Mouse (Mus musculus) cortical plate, adult 2 months (tissue): Measurements from ENCODE around the gene Eno2. TPM values are rescaled to one million over a fixed set of nuclear protein-coding genes. Genes with fewer than 3 reads are reported as not detected.

Source experiments
- H3K27ac ChIP-seq: fragments of 200-500 bp; 2 replicates; pipeline ENCODE4 v1.5.1; 2012; ENCODE audit warnings: low read length, control low read depth, inconsistent platforms; ENCODE audit not compliant: insufficient read depth
- H3K4me1 ChIP-seq: fragments of 200-500 bp; 2 replicates; pipeline ENCODE4 v1.6.1; 2011; ENCODE audit warnings: low read length; ENCODE audit not compliant: control insufficient read depth, insufficient read depth
- H3K4me3 ChIP-seq: fragments of 200-500 bp; 2 replicates; pipeline ENCODE4 v1.5.1; 2011; ENCODE audit warnings: mild to moderate bottlenecking, low read length, control low read depth; ENCODE audit not compliant: insufficient read depth
- CTCF ChIP-seq: fragments of 200-500 bp; IDR thresholded peaks from 2 replicates; pipeline ENCODE4 v1.5.1; 2011; ENCODE audit warnings: mild to moderate bottlenecking, control low read depth, low read length; ENCODE audit not compliant: insufficient read depth; ENCODE audit errors: extremely low read depth
- POLR2A ChIP-seq: fragments of 200-500 bp; IDR thresholded peaks from 2 replicates; pipeline ENCODE4 v1.6.1; 2011; ENCODE audit warnings: mild to moderate bottlenecking, low read length, control low read depth; ENCODE audit not compliant: insufficient read depth; ENCODE audit errors: extremely low read depth
- polyA plus RNA-seq: library from polyadenylated mRNA; depleted of rRNA; stranded (reverse); fragments of >200 nt; gene quantifications from 2 replicates; pipeline ENCODE4 v1.2.3, GENCODE M21; 2012

Eno2 gene
- polyA plus RNA-seq, 1 experiment = 741 TPM

DNA sequence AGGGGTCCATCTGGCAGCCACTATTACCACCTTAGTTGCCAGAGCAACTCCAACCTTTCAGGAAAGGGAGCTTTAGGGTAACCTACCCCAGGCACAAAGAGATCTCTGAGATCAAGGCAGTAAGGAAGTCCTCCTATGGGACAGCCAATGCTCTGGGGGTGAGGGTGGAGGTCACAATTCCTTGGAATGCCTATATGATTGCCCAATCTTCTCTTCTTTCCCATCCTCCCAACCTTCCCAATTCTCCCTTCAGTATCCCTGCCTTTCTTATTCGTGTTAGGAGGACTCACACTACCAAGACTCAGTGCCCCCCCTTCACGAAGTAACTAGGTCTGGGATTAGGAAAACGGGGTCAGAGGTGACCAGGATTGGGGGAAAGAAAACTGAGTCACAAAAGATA, 14.2 kb downstream of the Eno2 start:
- peak overlapping the region; percentile 85 for H3K4me3 ChIP-seq

DNA sequence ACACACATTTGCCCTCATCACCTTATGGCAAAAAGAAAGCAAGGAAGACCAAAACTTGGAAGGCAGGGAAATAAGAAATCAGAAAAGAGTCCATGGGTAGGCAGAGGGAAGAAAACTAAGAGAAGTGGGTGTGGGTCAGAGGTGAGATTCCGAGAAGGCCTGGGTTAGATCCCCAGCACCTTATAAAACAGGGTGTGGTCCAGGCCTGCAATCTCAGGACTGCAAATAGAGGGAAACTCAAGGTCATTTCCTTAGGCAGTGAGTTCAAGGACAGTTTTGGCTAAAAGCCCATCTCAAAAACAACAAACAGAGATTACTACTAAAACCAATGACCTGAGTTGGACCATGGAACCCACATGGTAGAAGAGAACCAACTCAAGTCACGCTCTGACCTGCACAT, 15.6 kb downstream of the Eno2 start:
- Histone ChIP-seq H3K4me3 (no peak overlapping the region), H3K4me1 (peaks cover 6% of the 10 kb centered on the region), H3K27ac (no peak overlapping the region)
- TF ChIP-seq CTCF (no peak), POLR2A (no peak)

More for the DNA sequence above, 14.2 kb downstream of the Eno2 start:
- H3K27ac ChIP-seq = peak overlapping the region; percentile 49
- TF ChIP-seq POLR2A = no peak
- TF ChIP-seq CTCF = no peak
- peaks cover 6% of the 10 kb centered on the region for H3K4me1 ChIP-seq

DNA sequence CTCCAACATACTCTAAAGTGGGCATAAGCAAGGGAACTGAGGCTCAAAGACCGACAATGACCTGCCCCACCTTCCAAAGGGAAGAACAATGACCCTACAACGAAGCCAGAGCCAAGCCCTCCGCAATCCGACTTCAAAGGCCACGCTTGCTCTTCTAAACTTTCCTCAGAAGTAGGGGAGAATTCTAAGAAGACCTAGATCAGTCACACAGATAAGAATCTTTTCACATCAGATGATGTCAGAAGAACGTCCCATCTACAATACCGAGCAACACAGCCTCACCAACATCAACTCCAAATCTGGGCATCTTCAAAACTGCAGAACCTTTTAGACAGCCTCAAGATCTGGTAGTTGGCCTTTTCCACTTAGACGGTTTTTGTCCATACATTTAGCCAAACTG, 19.1 kb downstream of the Eno2 start:
- Histone ChIP-seq H3K4me1 (peaks cover 4% of the 10 kb centered on the region), H3K4me3 (no peak overlapping the region), H3K27ac (no peak overlapping the region)
- no peak for TF ChIP-seq CTCF
- TF ChIP-seq POLR2A = no peak

DNA sequence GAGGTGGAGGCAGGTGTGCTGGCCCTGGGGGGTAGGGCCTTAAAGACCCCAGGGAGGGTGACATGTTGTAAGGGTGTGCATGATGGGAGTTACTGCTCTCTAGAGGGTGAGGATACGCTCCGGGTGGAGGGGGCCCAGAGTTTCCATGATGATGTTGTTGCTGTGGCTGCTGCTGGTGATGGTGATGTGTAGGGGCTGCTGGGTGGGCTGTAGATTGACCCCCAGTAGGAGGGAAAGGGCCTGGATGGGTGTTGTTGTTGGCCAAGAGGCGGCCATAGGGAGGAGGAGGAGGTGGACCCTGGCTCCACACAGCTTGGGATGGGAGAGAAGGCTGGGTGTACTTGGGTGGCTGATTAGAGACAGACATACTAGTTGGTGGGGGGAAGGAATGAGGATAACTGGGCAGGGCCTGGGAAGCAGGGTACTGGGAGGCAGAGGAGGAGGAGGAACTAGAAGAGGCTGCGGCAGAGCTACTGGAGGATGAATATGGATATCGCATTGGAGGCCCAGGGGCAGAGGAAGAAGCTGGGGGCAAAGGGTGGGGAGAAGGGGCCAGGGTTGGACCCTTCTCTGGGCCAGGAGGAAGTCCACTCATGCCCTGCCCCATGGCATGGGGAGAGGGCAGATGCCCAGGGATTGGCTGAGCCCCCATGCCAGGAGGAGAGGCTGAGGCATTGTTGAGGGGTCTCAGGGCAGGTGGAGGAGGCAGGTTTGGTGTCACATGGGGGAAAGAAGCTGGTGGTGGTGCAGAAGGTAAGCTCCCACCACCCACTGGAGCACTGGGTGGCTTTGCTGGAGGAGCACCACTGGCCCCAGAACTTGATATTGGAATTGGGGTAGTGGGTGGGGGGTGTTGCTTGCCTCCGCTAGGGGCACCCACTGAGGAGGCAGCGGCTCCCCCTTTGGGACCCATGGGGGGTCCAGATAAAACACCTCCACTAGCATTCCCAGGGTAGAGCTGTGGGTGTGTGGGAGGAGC, 22.5 kb downstream of the Eno2 start:
- H3K4me1 ChIP-seq = no peaks in the 10 kb centered on the region; the same call in 1 of the 2 replicates

GRCm38 (mm10) chr6:124746296-124746605, 23.2 kb downstream of the Eno2 start:
- H3K4me1 ChIP-seq = no peaks in the 10 kb centered on the region; the same call in 1 of the 2 replicates
- peak overlapping the region; percentile 5 for H3K27ac ChIP-seq
- H3K4me3 ChIP-seq = peak overlapping the region; percentile 40
- TF ChIP-seq CTCF (no peak), POLR2A (no peak)

More for the DNA sequence above, 22.5 kb downstream of the Eno2 start:
- TF ChIP-seq CTCF = no peak
- no peak for TF ChIP-seq POLR2A
- Histone ChIP-seq H3K4me3 (peak overlapping the region; percentile 40; the same call in 1 of the 2 replicates), H3K27ac (no peak overlapping the region)

GRCm38 (mm10) chr6:124745490-124746295, 23.8 kb downstream of the Eno2 start:
- Histone ChIP-seq H3K4me3 (peak overlapping the region; percentile 40), H3K4me1 (no peaks in the 10 kb centered on the region; the same call in 1 of the 2 replicates), H3K27ac (peak overlapping the region; percentile 5)
- peak; percentile 55 for TF ChIP-seq CTCF
- peak; percentile 56 for TF ChIP-seq POLR2A

DNA sequence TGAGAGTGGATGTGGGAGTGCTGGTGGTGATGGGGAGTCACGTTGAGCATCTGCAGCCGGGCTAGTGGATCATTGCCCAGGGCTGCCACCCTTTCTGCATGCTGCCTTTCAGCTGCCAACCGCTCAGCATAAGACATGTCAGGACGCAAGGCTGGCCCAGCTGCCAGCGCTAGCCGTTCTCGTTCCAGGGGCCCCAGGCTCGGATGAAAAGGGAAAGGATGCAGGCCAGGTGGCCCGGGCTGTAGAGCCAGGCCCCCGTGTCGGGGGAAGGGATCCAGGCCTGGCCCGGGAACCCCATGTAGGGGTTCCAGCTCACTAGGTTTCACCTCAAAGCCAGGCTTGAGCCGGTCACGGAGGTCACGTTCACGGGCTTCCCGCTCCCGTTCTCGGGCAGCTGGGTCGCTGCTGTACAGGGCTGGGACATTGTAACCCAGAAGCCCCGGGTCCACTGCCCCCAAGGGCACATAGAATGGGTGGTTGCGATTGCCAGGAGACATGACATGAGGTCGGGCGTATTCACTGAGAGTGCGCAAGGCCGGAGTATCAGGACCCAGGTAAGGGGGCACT, 24.6 kb downstream of the Eno2 start:
- Histone ChIP-seq H3K4me3 (peak overlapping the region; percentile 40; the same call in 1 of the 2 replicates), H3K27ac (peak overlapping the region; percentile 3), H3K4me1 (peaks cover 1% of the 10 kb centered on the region)
- TF ChIP-seq CTCF (no peak), POLR2A (no peak)

- H3K4me3 ChIP-seq = no peak overlapping the region
- H3K4me1 ChIP-seq = peaks cover 2% of the 10 kb centered on the region
- H3K27ac ChIP-seq = no peak overlapping the region
- TF ChIP-seq POLR2A (no peak), CTCF (no peak)
Measured at GRCm38 (mm10) chr6:124743647-124744046, 25.8 kb downstream of the Eno2 start.

DNA sequence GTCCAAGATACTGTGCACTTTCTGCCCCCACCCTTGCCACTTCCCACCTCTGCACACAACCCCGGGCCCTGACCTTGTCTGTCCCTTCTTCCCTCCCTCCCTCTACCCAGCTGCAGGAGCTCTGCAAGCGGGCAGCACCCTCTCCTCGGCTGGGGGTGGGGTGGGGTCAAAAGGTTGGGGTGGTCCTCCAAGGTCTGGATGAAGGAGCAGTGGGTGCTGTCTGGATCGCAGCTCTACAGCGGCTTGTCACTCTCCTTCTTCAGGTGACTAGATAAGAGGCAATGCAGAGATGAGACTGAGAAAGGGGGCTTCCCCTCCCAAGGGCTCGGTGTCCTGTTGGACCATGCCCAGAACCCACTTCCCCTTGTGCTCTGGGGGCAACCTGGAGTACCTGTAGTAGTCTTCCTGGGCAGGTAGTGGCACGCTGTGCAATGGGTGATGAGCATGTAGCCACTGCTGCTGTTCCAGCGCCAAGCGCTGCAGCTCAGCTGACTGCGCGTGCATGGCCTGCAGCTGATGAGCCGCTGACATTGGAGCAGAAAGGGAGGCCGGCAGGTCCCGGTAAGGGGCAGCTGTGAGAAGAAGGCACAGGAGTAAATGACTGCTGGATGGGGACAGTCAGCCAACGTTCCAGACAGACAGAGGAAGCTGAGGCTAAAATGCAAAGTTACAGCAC, 26.5 kb downstream of the Eno2 start:
- no peak overlapping the region for H3K27ac ChIP-seq
- peaks cover 2% of the 10 kb centered on the region for H3K4me1 ChIP-seq
- no peak for TF ChIP-seq POLR2A
- TF ChIP-seq CTCF = no peak
- no peak overlapping the region for H3K4me3 ChIP-seq

DNA sequence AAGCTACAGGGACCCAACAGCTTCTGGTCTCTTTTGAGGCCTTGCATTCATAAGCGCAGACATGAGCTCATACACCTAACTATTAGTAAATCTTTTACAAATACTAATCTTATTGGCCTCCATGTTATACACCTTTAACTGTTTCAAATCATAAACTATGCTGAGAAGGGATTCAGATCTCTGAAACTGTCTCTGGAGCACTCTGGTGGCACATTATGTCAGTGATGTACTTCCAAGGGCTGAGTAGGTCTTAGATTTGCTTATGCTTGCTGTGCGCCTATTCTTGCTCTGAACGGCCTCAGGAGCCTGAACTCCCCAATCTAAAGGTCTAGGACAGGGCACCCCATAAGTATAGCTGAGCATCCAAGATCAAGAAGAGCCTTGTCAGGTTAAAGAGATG, 27.6 kb downstream of the Eno2 start:
- peak overlapping the region; percentile 67; the same call in 1 of the 2 replicates for H3K4me3 ChIP-seq
- H3K27ac ChIP-seq = peak overlapping the region; percentile 92; the same call in 1 of the 2 replicates
- TF ChIP-seq CTCF = no peak
- no peak for TF ChIP-seq POLR2A
- H3K4me1 ChIP-seq = peaks cover 2% of the 10 kb centered on the region
